Mouse (Mus musculus): ENCODE results near the gene Gm10961.
"Not testable (repeated sequence)": the region's sequence is repeated elsewhere in the genome, so short reads cannot be mapped to it uniquely, and the experiment has no call there.

Gene Gm10961

DNA sequence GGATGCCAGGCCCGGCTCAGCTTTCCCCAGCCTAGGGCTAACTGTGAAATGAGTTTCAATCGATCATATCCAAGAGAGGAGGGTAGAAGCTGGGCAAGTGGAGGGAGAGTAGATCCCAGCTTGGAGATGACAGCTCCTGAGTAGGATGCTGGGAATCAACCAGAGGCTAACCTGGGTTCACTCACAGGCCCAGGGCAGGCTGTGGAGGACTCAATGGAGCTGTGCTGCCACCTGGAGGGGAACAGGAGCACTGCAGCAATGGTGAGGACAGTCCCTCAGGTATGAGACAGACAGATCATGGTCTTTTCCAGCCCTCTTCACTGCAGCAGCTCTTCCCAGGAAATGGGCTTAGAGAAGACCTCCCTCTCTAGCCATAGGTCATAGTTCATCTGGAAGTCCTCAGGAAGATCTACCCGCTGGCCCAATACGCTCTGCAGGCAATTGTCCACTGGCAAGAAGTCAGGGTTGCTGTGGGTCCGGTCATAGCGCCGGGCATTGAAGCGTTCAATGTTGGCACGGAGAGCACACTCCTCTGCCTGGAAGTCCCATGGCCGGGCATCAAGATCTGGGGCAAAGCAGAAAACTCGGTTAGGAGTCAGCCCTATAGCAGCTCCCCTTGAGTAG is 18.1 kb upstream of the Gm10961 start:
- peak in 1 of 2 experiments; percentile 73 for DNase-seq (ENCODE audit: low spot score in 2 of 2)

DNA sequence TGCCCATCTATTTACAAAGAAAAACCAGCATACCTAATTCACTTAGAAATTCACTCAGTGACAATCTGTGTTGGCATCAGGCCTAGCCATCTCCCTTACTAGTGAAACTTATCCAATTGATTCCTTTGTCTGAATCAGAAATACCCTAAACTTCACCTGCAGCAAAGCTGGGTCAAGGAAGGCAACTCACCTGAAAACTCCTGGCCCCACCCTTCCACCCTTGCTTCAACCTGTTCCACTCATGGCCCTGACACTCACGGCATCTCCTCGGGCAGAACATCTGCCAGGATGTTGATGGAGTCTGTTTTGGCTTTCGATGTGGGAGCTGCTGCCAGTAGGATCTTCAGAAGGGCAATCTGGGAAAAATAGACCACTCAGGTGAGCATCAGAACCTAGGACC is 13.3 kb upstream of the Gm10961 start:
- DNase-seq (ENCODE audit: low spot score in 2 of 2): no peak

DNA sequence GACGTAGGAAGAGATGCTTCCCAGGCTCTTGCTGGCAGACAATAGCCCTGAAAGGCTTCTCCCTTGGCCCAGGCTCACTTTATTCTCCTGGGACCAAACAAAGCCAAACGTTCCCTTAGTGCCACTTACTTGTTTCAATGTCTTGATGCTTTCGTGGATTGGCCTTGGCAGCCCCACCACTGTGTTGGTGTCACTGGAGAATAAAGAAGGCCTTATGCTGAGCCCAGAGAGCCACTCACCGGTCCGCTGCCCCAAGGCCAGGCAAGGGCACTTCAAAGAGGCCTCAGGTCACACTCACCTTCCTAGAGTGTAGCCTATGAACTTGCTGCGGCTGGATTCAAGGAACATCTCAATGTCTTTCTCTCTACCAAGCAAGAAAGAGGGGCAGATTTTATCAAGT is 11.2 kb upstream of the Gm10961 start:
- no peak for DNase-seq (ENCODE audit: low spot score in 2 of 2)

DNA sequence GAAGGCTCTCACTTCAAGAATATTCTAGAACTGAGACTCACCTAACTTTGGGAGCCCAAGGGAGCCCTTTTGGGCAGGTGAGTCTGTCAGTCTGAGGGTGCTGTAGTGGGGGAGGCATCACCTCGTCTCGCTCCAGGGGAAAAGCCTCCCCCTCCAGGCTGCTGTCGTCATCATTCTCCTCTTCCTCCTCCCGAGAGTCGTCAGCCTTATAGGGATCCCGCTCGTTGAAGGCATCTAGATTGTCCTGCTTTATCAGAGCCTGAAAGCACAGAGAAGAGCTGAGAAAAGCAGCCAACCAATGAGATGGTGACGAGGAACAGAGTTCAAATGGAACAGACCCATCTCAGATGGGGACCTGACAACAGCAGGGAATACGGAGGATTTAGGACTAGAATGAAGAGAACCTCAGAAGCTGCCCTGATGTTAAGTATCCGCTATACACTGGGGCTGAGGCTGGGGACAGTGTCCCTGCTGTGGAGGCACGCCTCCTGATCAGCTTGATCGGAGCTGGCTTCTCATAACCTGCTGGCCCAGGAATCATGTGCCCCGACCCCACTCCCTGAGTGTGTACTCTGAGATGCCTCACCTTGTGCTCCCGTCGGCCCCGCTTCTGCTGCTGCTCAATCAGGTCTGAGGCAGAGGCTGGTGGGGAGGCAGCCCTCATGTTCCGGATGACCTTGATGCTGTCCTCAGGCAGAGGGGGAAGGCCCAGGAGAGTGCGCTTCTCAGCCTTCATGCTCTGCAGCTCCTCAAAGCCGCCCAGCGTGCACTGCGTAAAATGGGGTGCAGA is 9.6 kb upstream of the Gm10961 start:
- DNase-seq (ENCODE audit: low spot score in 2 of 2): no peak

DNA sequence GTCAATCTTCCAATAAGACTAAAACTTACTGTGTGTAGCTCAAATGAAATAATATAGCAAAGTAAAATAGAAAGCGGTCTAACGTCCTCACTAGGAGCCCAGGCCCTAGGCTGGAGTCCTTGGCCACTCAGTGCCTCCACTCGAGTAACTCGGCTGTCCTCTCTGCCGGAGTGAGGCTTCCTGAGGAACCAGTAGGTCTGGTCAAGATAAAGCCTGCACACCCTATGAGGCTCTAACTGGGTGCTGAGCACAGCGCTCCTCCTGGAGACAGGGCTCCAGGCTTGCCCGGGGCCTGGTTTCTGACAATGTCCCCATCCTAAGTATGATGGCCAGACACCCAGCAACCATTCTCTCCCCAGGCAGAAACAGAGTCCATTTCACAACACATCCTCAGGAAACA is 8.6 kb upstream of the Gm10961 start:
- no peak for DNase-seq (ENCODE audit: low spot score in 2 of 2)

DNA sequence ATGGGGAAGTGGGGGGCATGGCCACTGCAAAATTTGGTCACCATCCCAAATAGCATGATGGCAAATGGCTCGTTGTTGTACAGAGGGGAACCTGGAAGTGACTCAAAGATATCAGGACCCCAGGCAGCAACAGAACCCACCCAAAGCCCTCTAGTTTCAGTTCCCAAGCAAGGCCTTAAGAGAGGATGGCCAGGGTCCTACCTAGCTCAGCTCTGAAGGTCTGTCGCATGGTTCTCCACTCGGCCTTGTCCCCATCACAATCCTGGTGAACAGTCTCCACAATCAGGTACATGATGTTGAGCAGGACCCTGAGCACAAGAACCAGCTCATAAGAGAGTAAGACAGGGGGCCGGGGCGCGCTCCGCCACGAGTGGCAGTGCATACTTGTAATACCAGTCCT is 6.7 kb upstream of the Gm10961 start:
- DNase-seq (ENCODE audit: low spot score in 2 of 2): no peak

DNA sequence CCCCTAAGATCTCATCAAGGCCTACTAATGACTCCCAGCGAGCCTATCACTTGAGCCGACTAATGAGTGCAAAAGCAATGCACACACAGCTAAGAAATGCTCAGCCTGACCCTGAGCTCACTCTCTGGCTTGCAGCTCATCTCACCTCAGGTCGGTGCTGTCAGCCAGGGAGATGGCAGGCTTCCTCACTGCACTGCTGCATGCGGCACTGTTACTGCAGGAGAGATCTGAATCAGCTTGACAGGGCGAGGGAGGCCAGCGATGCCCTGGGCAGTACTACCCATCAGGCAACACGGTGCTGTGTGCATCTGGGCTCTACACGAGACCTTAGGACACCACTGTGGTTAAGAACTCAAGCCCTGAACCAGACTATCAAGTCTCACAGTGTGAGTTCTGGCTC is 5.6 kb upstream of the Gm10961 start:
- no peak for DNase-seq (ENCODE audit: low spot score in 2 of 2)

DNA sequence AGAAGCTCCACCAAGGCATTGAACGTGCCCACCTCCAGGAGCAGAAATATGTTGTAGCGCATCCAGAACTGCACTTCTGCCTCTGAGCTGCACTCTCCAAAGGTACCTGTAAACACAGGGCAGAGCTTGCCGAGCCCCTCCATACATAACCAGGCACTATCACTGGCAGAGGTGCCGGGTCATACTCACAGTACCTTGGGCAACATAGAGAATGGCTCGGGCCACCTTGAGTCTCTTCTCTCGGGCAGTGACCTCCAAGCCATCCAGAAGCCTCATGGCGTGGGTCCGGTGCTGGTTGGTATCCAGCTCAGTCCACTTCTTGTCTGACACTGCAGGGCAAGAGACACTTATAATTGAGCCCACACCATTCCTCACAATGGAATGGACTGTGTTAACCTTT is 4.4 kb upstream of the Gm10961 start:
- DNase-seq (ENCODE audit: low spot score in 2 of 2): no peak

DNA sequence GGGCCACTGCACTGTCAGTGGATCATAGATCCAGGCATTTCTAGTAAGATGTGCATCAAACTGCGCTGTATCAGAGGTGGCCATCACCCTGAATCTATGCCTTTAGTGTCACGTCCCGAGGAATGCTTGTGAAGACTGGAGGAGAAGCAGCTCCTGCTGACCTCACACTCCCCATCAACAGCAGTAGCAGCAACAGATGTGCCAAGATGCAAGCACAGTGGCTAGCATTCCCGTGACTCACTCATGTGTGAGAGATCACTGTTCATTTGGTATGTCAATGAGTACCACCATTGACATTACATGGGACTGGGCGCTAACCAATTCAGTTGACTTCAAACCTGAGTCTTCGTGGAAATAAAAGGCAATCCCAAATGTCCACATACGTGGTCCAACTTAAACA is 3.5 kb upstream of the Gm10961 start:
- DNase-seq (ENCODE audit: low spot score in 2 of 2): no peak

DNA sequence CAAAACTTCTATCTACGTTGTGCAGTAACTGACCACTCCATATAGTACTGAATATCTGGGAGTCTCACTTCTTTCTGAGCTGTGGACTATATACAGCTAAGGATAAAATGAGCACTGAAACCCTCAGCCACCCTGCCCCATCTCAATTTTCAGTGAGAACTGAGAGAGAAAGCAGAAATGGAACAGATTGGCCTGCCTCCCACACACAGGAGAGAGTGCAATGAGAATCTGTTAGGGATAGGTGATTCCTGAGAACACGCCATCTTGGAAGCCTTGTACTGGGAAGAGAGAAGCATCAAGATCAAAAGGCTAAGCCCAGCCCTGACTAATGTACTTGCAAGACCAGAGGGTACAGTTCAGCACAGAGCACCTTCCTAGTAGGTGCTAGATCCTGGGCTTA is 2.6 kb upstream of the Gm10961 start:
- peak in 1 of 2 experiments; percentile 50 for DNase-seq (ENCODE audit: low spot score in 2 of 2)

DNA sequence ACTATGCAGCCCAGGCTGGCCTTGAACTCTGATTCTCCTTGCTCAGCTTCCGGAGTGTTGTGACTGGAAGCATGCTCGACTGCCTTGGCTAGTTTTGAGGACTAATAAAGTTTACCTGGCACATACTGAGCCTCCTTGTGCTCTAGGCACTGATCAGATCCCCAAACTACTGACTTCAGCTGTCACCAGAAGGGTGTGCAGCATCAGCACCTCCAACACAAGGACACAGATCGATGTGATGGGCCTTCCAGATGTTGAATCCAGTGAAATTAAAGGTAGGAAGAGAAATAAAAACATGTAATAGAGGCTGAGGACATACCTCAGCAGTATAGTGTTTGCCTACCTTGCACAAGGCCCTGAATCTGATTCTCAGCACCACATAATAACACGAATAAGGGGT is 1.7 kb upstream of the Gm10961 start:
- DNase-seq (ENCODE audit: low spot score in 2 of 2): no peak

DNA sequence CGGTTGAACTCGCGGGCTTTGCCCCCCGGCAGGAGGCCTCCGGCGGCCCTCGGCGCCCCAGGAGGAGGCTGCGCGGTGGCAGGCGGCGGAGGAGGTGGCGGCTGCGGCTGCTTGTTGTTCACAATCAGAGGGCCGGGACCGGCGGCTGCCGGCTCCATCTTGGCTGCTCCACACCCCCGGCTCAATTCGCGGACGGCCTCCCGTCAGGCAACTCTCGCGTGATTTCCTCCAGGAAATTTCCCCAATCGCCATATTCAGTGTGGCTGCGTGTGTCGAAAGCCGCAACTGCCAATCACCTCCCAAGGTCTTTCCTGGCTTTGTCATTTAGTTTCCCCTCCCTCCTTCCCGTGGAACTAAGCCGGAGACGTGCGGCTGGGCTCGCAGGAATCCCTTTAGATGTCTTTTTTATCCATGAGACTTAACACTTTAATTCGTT is 419 bp downstream of the Gm10961 start, which contains the start of gene Strip1:
TSS of gene Strip1 (minus strand) at position 172 of the 436 bp plus-strand sequence.
- DNase-seq (ENCODE audit: low spot score in 2 of 2): peak; percentile 85 to 96

DNA sequence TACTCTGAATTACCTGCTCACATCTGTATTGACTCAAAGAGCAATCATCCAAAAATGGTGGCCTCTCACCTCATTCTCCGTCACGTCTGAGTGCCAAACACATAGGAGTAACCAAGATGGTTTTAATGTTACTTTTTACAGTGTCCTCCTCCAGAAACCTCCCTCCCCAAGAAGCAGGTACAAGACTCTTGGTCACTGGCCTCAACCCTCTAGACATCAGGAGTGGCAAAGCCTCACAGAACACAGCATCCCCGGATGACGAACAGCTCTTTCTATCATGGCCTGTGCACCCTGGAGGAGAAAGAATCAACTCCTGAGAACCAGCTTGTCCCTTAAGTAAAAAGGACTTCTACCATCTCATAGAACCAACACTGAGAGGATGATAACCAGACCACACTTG is 1.7 kb downstream of the Gm10961 start:
- DNase-seq (ENCODE audit: low spot score in 2 of 2): no peak

DNA sequence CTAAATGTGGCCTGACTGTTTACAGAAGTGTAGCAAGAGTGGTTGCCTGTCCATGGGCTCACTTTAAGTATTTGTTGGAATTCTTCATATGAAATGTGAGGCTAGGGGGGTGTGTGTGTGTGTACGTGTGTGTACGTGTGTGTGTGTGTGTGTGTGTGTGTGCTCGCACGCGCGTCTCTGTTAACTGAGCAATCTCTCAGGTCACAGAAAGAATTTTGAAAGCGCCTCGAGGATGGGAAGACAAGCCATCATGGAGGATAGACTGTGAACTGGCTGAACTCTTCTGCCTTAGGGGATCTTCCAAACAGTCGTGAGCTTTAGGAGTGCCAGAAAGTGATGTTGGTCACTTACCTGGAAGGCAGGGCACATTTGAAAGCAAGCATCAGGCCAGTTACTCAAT is 2.8 kb downstream of the Gm10961 start:
- DNase-seq (ENCODE audit: low spot score in 2 of 2): no peak

DNA sequence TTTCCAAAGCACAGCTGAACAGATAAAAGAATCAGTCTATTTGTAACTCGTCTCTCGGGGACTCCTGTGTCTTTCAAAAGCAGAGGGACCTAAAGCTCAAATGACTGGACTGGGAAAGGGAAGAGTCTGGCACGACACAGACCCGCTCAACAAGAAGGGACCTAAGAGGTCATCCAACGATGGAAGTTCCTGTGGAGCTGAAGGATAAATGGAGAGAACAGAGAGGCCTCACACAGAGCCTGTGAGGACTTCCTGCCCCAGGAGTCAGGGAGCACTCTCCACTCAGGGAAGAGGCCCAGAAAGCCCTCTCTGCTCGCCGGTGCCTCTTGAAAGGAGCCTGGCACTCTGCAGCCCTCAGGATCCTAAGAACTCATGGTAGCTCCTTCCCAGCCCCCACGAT is 4.7 kb downstream of the Gm10961 start:
- no peak for DNase-seq (ENCODE audit: low spot score in 2 of 2)

DNA sequence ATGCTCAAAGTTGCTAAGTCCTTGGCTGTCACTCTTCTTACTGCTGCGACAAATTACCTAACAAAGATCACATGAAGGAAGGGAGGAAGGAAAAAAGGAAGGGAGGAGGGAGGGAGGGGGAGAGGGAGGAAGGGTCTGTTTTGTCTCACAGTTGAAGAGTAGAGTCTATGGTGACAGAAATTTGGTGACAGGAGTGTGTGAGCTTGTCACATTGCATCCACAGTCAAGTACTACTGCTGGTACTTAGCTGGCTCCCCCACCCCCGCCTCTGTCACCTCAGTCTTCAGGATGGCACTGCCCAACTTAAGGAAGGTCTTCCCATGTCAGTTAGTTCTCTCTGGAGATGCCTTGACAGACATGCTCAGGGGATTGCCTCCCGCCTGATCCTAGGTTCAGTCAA is 5.1 kb downstream of the Gm10961 start:
- DNase-seq (ENCODE audit: low spot score in 2 of 2): no peak

DNA sequence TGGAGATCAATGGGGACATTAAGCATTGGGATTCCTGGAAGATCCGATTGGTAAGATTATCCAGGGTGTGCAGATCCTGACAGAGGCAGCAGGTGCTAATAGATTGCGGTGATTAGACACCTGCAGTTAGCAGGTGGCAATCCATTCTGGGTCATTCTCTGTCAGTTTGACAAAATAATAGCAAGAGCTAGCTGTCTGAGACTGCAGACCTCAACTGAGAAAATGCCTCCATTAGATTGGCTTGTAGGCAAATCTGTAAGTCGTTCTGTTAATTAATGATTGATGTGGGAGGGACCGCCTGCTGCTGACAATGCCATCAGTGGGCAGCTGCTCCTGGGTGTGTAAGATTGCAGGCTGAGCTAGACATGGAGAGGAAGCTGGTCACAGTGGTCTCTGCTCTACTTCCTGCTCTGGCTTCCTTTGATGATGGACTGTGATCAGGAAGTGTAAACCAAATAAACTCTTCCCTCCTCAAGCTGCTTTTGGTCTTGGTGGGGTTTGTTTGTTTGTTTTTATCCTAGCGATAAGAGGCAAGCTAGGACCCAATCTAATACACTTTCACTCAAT is 6.6 kb downstream of the Gm10961 start:
- DNase-seq (ENCODE audit: low spot score in 2 of 2): no peak

DNA sequence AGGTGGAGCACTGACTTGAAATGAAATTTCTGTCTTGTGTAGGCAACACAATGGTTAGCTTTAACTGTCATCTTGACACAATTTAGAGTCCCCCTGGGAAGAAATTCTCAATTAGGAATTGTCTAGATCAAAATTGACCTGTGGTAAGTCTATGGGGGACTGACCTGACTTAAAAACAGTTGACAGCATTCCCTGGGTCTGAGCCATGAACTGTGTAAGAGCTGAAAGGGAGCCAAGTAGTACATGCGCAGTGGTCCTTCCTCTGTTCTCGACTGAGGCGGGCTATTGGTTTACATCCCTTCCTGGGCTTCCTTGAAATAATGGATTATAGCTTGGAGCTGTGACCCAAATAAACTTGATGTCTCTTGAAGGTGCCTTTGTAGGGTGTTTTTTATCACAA is 15.8 kb downstream of the Gm10961 start:
- no peak for DNase-seq (ENCODE audit: low spot score in 2 of 2)

DNA sequence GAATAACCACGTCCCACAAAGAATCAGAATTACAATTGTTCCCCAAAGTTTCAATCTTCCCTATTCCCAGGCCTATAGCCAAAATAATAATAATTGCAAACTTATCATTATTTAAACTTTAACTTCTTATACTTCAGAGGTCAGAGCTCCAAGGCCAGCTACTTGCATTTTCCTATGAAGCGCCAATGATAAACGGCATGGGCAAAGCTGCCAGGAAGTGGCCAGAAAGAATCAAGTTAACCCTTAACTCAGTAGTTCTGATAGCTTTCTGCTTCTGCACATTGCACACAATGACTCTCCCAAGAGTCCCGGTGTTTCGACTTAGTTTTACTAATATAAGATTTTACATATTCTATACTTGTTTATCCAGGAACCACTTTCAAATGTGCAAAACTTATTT is 19.2 kb downstream of the Gm10961 start:
- not testable (repeated sequence) for DNase-seq (ENCODE audit: low spot score in 2 of 2)

DNA sequence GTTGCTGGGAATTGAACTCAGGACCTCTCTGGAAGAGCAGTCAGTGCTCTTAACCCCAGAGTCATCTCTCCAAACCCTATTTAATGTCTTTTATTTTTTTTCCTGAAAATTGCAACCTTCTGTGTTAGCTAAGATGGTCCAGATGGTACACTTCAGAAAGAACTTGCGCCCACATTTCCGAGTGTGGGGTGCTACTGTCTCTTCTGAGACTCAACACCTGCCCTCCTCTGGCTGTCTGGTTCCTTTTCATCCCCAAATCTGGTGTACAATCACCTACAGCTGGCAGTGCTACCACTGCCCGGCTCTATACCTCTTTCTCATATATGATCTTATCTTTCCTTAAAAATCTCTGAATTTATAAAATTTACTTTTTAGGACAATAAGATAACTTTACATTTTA is 21.8 kb downstream of the Gm10961 start:
- no peak for DNase-seq (ENCODE audit: low spot score in 2 of 2)

DNA sequence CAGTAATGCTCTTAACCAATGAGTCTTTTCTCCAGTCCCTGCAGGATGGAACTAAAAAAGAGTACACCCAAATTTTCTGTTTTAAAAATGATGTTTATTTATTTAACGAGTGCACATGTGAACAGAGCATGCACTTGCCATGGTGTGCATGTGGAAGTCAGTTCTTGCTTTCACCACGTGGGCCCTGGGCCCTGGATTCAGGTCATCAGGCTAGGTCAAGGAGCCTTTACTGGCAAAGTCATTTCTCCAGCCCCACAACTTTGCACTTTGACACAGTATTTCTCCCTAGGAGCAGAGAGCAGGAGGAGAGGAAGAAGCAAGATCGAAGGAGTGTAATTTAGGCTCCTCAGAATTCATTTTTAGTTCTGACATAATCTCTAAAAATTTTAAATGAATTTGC is 23.7 kb downstream of the Gm10961 start:
- DNase-seq (ENCODE audit: low spot score in 2 of 2): no peak

DNA sequence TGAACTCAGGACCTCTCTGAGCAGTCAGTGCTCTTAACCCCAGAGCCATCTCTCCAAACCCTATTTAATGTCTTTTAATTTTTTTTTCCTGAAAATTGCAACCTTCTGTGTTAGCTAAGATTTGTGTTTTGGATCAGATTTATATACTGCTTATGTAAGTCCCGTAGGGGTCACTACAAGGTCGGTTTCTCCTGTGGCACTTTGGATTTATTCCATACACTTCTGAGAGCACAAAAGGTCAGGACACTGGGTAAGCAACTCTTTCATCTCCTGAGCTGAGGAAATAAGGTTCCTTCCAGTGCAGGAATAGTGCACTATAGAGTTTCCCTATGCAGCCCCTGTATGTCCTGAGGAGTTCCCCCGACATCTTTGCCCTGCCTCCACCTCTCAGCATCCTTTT is 24.4 kb downstream of the Gm10961 start:
- no peak for DNase-seq (ENCODE audit: low spot score in 2 of 2)

DNA sequence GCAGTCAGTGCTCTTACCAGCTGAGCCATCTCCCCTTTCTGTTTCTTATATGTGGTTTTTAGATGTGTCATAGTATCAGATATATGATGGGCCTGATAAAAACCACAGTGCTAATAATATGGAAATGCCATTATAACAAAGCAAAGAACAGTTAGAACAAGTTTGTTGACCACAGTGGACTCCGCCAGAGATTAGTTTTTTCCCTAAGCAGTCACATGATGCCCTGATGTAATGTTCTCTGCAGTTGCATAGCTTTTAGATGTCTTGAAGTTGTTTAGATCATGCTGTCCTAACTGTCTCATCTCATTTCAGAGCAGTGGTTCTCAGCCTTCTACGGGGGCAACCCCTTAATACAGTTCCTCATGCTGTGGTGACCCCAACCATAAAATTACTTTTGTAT is 25.0 kb downstream of the Gm10961 start:
- no peak for DNase-seq (ENCODE audit: low spot score in 2 of 2)
